Mouse (Mus musculus) lung, postnatal 0 days (tissue): Measurements from ENCODE around the gene Tmem151a. TPM values are rescaled to one million over a fixed set of nuclear protein-coding genes. Genes with fewer than 3 reads are reported as not detected.

ENCODE experiments used
- ATAC-seq: fragments of 200-750 bp; cut with Nextera tagmentation; 2 replicates; pipeline ENCODE4 v1.8.0; 2017; ENCODE audit warnings: moderate library complexity
- DNase-seq: peaks from one replicate; pipeline ENCODE4 v3.0.0-alpha.2; 2016; ENCODE audit warnings: low spot score
- H3K27ac ChIP-seq: fragments of 300-500 bp; sonication (generic); 2 replicates; pipeline ENCODE4 v1.5.1; 2014; ENCODE audit warnings: antibody characterized with exemption, mild to moderate bottlenecking, low read length, mixed read lengths
- H3K27me3 ChIP-seq: fragments of 300-500 bp; sonication (generic); replicated peaks from 2 replicates; pipeline ENCODE4 v1.6.1; 2014; ENCODE audit warnings: low read length, mixed read lengths; ENCODE audit not compliant: insufficient read depth
- H3K36me3 ChIP-seq: fragments of 300-500 bp; sonication (generic); 2 replicates; pipeline ENCODE4 v1.6.1; 2014; ENCODE audit warnings: low read length, mixed read lengths; ENCODE audit not compliant: insufficient read depth
- H3K4me1 ChIP-seq: fragments of 300-500 bp; sonication (generic); 2 replicates; pipeline ENCODE4 v1.6.1; 2014; ENCODE audit warnings: antibody characterized with exemption, low read depth, low read length, mixed read lengths; ENCODE audit not compliant: insufficient read depth
- H3K4me2 ChIP-seq: fragments of 300-500 bp; sonication (generic); replicated peaks from 2 replicates; pipeline ENCODE4 v1.6.1; 2014; ENCODE audit warnings: low read depth, mild to moderate bottlenecking, low read length, moderate library complexity, mixed read lengths
- H3K4me3 ChIP-seq: fragments of 300-500 bp; sonication (generic); 2 replicates; pipeline ENCODE4 v1.5.1; 2014; ENCODE audit warnings: low read depth, low read length
- H3K9ac ChIP-seq: fragments of 300-500 bp; sonication (generic); replicated peaks from 2 replicates; pipeline ENCODE4 v1.6.1; 2014; ENCODE audit warnings: low read depth, mild to moderate bottlenecking
- H3K9me3 ChIP-seq: fragments of 300-500 bp; sonication (generic); 2 replicates; pipeline ENCODE4 v1.6.1; 2016; ENCODE audit warnings: low read length, mixed read lengths
- CTCF ChIP-seq: IDR thresholded peaks from 2 replicates; pipeline ENCODE4 v1.5.1; 2016; ENCODE audit warnings: antibody characterized with exemption, mild to moderate bottlenecking
- EP300 ChIP-seq: IDR thresholded peaks from 2 replicates; pipeline ENCODE4 v1.6.1; 2016; ENCODE audit warnings: antibody characterized with exemption, mild to moderate bottlenecking, control low read depth
- WGBS: fragments of 180-500 bp; shearing (Covaris S2); extraction: QIAGEN DNeasy Blood & Tissue Kit; methylation state at CpG from one replicate; pipeline ENCODE4 v1.1.7; 2014; 5-methylcytosine and 5-hydroxymethylcytosine counted together
- polyA plus RNA-seq: library from polyadenylated mRNA; unstranded; fragments of >200 nt; fragmentation: Nextera tagmentation; extraction: Ambion mirVana; gene quantifications from 2 replicates; pipeline ENCODE4 v1.2.1, GENCODE M21; 2015

Tmem151a gene
- polyA plus RNA-seq, 1 experiment from 2014 or later = 4.5 TPM

GRCm38 (mm10) chr19:5038709-5039156, 46.6 kb downstream of the Tmem151a start, which contains the start of the genes B4gat1 and AC124502.3:
B4gat1 (plus strand) TSS chr19:5038826.
AC124502.3 (plus strand) TSS chr19:5038891.
- ATAC-seq (peak; percentile 88), DNase-seq (peak; percentile 94)
- H3K9ac ChIP-seq = peak within 1 kb of the TSS; percentile 83
- peak within 1 kb of the TSS; percentile 40; the same call in 1 of the 2 replicates for H3K27ac ChIP-seq
- H3K9me3 ChIP-seq = no peaks in the 10 kb centered on the region
- H3K4me3 ChIP-seq = peak within 1 kb of the TSS; percentile 67
- peak within 1 kb of the TSS; percentile 77 for H3K4me2 ChIP-seq
- 3% methylated on average over 35 of the region's 44 CpGs for WGBS
- TF ChIP-seq EP300 (no peak), CTCF (peak; percentile 67)
- H3K27me3 ChIP-seq = no peaks in the 10 kb centered on the region
- H3K4me1 ChIP-seq = peaks cover 4% of the 10 kb centered on the region
- no peaks in the 10 kb centered on the region for H3K36me3 ChIP-seq

GRCm38 (mm10) chr19:5037678-5038571, 47.4 kb downstream of the Tmem151a start:
- H3K4me1 ChIP-seq = peaks cover 4% of the 10 kb centered on the region
- H3K9ac ChIP-seq = peak overlapping the region; percentile 83; the same call in 1 of the 2 replicates
- ATAC-seq (peak; percentile 15; the same call in 1 of the 2 replicates), DNase-seq (peak; percentile 50)
- H3K36me3 ChIP-seq = no peaks in the 10 kb centered on the region
- TF ChIP-seq EP300 (no peak), CTCF (peak; percentile 0; the same call in 1 of the 2 replicates)
- peak overlapping the region; percentile 77 for H3K4me2 ChIP-seq
- H3K27me3 ChIP-seq = no peaks in the 10 kb centered on the region
- no peaks in the 10 kb centered on the region for H3K9me3 ChIP-seq
- H3K4me3 ChIP-seq = peak overlapping the region; percentile 67
- WGBS = 2% methylated on average over 32 of the region's 32 CpGs
- no peak overlapping the region for H3K27ac ChIP-seq

- no peaks in the 10 kb centered on the region for H3K27me3 ChIP-seq
- ATAC-seq = no peak
- peaks cover 4% of the 10 kb centered on the region for H3K4me1 ChIP-seq
- H3K9me3 ChIP-seq = no peaks in the 10 kb centered on the region
- no peak overlapping the region for H3K4me2 ChIP-seq
- no peak for DNase-seq
- TF ChIP-seq EP300 = no peak
- TF ChIP-seq CTCF = no peak
- no peak overlapping the region for H3K9ac ChIP-seq
- 81% methylated on average over 4 of the region's 4 CpGs for WGBS
- H3K4me3 ChIP-seq = no peak overlapping the region
- no peak overlapping the region for H3K27ac ChIP-seq
- no peaks in the 10 kb centered on the region for H3K36me3 ChIP-seq
These were observed 48.8 kb downstream of the Tmem151a start for GRCm38 (mm10) chr19:5036577-5036976.

GRCm38 (mm10) chr19:5032686-5033085, 52.6 kb downstream of the Tmem151a start:
- WGBS = 68% methylated on average over 3 of the region's 3 CpGs
- no peak overlapping the region for H3K4me3 ChIP-seq
- no peak overlapping the region for H3K9ac ChIP-seq
- no peak overlapping the region for H3K4me2 ChIP-seq
- no peaks in the 10 kb centered on the region for H3K36me3 ChIP-seq
- no peaks in the 10 kb centered on the region for H3K4me1 ChIP-seq
- H3K27ac ChIP-seq = no peak overlapping the region
- DNase-seq (no peak), ATAC-seq (no peak)
- H3K27me3 ChIP-seq = no peaks in the 10 kb centered on the region
- no peaks in the 10 kb centered on the region for H3K9me3 ChIP-seq
- TF ChIP-seq EP300 (no peak), CTCF (no peak)

- no peaks in the 10 kb centered on the region for H3K27me3 ChIP-seq
- H3K9me3 ChIP-seq = no peaks in the 10 kb centered on the region
- no peak for TF ChIP-seq EP300
- TF ChIP-seq CTCF = no peak
- 88% methylated on average over 8 of the region's 8 CpGs for WGBS
- ATAC-seq = no peak
- DNase-seq = no peak
- H3K27ac ChIP-seq = no peak overlapping the region
- no peak overlapping the region for H3K4me3 ChIP-seq
- H3K9ac ChIP-seq = no peak overlapping the region
- H3K4me1 ChIP-seq = no peaks in the 10 kb centered on the region
- H3K4me2 ChIP-seq = no peak overlapping the region
- H3K36me3 ChIP-seq = no peaks in the 10 kb centered on the region
These were observed 59.2 kb downstream of the Tmem151a start for GRCm38 (mm10) chr19:5026111-5026510.

GRCm38 (mm10) chr19:5023621-5024479, 61.5 kb downstream of the Tmem151a start, which contains the start of gene Slc29a2:
Slc29a2 (plus strand) TSS chr19:5023860.
- under 1% methylated on average over 62 of the region's 62 CpGs for WGBS
- peak within 1 kb of the TSS; percentile 46 for H3K9ac ChIP-seq
- peak within 1 kb of the TSS; percentile 60 for H3K4me3 ChIP-seq
- H3K27ac ChIP-seq = peak within 1 kb of the TSS; percentile 74
- peak within 1 kb of the TSS; percentile 95 for H3K4me2 ChIP-seq
- peak; percentile 95 for DNase-seq
- no peaks in the 10 kb centered on the region for H3K36me3 ChIP-seq
- H3K9me3 ChIP-seq = no peaks in the 10 kb centered on the region
- peak; percentile 98 for ATAC-seq
- TF ChIP-seq EP300 (no peak), CTCF (no peak)
- H3K4me1 ChIP-seq = no peaks in the 10 kb centered on the region
- no peaks in the 10 kb centered on the region for H3K27me3 ChIP-seq
